Mouse (Mus musculus) embryonic stem cell, embryonic (primary cell): Measurements from ENCODE around the gene Nrxn3.

Experiments
- CTCF ChIA-PET, 4 experiments: fragments of 300-600 bp in 2 of 4; fragments of 350-600 bp in 2 of 4; sonication (Branson Sonifier 250); formaldehyde crosslinking; loops; one replicate each; lab custom pipeline; 2022; ENCODE audit warnings: inconsistent platforms in 2 of 4; lab: Charles Lee
- POLR2A ChIA-PET, 4 experiments: fragments of 300-600 bp in 2 of 4; fragments of 350-600 bp in 2 of 4; sonication (Branson Sonifier 250); formaldehyde crosslinking; loops; one replicate each; lab custom pipeline; 2022; ENCODE audit warnings: antibody characterized with exemption in 4 of 4, inconsistent platforms in 1 of 4; lab: Charles Lee

Gene Nrxn3

DNA sequence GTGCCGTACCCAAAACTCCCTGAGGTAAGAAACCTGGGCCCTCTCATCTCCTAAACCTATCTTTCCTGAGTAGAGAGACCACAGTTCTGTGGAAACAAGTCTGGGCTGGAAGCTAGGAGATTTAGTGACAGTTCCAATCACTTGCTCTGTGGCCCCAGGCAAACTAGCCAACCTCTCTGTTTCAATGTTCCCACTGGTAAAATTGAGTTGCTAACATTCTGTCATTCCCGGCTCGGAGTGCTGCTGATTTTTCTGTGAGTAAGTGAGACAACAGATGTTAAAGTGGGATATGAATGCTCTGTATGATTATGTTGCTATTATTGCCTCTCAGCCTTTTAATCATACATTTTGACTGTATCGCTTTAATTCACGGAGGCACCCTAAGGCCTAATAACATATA is 268.1 kb downstream of the Nrxn3 start:
- CTCF ChIA-PET = no interaction called here
- POLR2A ChIA-PET = no interaction called here

DNA sequence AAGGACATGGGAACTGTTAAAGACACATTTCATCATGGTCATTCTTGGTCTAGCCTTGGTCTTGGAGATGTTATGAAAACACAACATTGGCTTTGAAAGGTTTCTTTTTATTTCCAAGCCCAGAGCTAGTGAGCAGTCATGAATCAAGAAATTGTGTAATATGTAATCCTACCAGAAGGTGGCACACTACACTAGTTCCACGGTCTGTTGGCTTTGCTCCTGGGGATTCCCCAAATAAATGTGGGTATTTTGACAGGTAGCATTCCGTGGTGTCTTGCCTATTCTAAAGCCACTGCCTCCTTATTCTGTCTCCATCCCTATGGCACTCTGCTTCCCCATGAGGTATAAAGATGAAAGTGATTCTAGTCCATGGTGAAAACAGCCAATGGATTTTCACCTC is 269.5 kb downstream of the Nrxn3 start:
- CTCF ChIA-PET = interaction anchor here (0.6 to 1.5 kb wide), 10 partner anchors 72 to 496 kb away, joined by 3 to 7 read pairs (median 3); no protein-coding TSS in a partner anchor
- POLR2A ChIA-PET = no interaction called here

DNA sequence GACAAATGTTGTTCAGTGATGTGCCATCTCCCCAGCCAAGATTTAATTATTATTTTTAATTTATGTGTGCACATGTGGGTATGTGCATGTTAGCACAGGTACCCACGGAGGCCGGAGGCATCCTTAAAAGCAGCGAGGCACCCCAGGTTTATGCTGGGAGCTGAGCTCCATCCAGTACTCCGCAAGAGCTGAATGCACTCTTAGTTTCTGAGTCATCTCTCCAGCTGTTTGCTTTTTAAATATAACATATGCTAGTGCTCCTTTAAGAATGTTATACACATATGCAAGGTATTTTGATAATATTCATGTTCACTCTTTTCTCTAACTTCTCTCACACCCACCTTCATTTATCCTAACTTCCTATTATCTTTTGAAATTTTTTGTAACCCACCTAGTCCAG is 271.1 kb downstream of the Nrxn3 start:
- CTCF ChIA-PET = no interaction called here

DNA sequence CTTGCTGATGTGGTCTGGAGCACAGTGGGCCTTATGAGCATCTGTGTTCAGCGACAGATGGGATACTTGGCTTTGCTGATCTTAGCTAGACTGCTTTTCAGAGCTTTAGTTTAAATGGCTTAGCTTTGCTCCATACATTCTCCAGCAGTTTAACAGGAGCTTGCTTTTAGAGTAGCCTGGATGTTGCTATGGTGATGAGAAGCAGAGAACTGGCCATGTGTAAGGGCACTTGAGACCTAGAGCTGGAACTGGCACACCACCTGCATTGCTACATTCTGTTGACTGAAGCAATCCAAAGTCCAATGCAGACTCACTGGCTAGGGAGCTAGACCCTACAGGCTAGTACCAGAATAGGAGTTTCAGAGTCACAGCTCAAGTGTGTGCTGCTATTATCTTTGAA is 293.8 kb downstream of the Nrxn3 start:
- POLR2A ChIA-PET = no interaction called here
- CTCF ChIA-PET = no interaction called here

More for the DNA sequence above, 271.1 kb downstream of the Nrxn3 start:
- POLR2A ChIA-PET = no interaction called here

DNA sequence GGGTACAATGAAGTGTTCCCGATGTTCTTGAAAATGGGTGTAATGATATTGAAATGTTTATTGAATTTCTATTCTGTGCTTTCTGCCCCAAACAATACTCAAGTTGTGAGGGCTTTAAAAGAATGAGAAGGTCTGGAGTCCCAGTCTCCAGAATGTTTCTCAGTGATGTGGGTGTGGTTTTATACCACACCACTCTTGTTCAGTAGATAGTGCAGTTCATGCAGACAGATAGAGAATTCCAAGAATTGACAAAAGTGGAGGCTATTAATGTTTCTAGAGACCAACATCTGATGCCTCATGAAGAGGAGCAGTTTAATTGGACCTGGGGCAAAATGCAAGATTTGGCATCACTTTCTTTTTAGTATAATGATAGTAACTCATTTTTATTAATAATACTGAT is 302.5 kb downstream of the Nrxn3 start:
- POLR2A ChIA-PET = no interaction called here
- CTCF ChIA-PET = no interaction called here

DNA sequence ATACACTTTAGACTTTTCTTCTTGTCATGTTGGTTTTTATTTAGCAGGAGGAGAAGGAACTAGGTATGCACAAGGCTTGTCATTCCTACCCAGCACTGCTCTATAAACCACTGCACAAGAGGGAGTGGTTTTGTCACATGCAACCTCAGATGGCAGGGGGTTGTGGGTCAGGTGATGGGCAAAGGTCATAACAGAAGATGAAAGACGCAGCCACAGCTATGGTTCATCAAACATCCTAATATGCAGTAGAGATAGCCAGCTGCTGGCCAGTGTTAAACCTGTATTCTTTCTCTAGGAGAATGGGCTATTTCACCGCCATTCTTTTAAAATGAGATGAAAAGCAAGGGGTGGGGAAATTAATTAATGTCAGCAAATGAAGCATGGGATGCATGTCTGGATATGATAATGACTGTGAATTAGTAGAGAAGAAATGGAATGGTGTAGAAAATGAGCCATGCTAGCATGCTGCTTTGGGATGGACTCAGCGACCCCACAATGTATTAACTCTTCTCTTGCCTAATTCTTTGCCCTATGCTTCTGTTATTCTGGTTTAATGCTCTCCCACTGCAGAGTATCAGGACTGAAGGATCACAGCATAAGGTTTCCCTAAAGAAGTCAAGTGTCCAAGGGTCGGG is 313.4 kb downstream of the Nrxn3 start:
- POLR2A ChIA-PET = no interaction called here
- CTCF ChIA-PET = no interaction called here

DNA sequence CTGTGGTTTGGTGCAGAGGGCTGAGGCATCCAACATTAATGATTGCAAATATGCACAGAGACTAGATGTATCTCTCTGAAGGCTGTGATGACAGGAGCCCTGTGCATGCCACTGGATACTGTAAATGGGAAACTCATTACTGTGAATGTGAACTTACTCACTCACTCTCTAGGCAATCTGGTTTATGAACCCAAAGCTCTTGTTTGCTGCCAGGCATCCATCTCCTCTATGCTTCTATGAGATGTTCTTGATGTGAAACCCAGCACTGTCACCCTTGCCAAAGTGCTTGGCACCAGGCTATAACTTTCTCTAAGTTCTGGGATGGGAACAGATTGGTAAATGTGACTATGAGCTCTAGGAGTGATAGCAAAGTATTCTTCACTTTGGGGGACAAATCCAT is 317.5 kb downstream of the Nrxn3 start:
- CTCF ChIA-PET = interaction anchor here in 1 of 4 experiments (0.7 kb wide), 1 partner anchor 156 kb away, joined by 4 read pairs; no protein-coding TSS in a partner anchor
- POLR2A ChIA-PET = no interaction called here

DNA sequence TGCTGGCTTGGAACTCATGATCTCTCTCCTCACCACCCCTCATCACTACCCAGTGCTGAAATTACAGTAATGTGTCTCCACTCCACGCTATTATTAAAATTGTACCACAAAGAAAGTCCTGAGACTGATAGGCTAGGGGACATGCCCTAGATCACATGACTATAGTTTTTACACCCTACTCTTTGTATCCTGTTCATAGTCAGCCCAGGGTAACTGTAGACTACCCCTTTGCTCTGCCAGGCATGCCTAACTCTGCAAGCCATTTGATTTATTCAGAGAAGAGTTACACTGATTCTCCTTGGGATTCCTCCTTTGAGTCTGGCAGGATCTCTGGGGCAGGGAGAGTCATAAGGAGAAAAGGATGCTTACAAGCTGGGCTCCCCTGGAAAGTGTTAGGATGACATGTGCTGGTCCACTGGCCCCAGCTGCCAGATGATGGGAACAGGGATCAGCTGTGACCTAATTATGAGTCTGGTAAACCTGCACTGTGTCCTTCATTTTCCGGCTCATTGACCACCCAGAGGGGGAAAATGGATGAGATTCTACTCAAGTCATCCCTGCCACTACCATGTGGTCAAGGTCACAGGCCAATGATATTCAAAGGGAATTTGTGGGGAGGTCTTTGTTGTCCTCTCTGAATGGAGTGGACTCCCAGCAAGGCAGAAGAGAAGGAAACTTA is 318.9 kb downstream of the Nrxn3 start:
- ChIA-PET CTCF (interaction anchor here in 1 of 4 experiments (0.6 kb wide), 1 partner anchor 214 kb away, joined by 3 read pairs; no protein-coding TSS in a partner anchor), POLR2A (no interaction called here)

DNA sequence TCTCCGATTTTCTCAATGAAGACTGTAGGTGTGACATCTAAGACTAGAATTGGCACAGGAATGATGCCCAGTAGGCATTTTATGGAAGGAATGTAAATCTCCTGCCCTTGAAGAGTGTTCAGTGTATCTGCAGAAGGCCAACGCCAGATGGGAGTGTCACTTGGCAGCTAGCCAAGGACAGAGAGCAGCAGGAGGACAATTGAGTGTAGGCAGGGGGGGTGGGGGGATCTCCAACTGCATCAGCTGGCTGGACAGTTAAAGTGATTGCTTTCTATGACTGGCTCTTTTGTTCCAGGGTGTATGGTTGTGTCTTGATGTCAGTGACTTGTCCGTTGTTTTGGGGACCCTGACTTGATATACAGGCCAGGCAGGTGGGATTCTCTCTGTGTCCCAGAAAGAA is 326.6 kb downstream of the Nrxn3 start:
- POLR2A ChIA-PET = interaction anchor here in 1 of 4 experiments (0.7 kb wide), 1 partner anchor 11 kb away, joined by 9 read pairs; no protein-coding TSS in a partner anchor
- CTCF ChIA-PET = no interaction called here

DNA sequence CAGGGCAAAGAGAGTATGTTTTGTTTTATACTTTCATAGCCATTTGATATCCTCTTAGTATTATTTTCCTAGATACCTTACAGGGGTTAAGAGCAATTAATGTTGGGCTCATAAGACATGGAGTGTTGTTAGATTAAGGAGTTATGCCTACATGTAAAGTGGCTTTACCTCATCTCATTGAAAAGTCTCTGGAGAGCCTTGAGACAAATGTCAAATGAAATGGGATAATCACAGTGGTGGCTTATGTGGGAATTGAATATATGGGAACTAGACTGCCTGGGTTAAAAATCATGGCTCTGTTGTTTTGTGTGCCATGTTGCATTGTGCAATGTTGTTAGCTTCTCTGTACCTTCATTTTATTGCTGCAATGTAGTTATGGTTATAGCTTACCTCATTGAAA is 327.0 kb downstream of the Nrxn3 start:
- CTCF ChIA-PET = no interaction called here
- POLR2A ChIA-PET = no interaction called here

DNA sequence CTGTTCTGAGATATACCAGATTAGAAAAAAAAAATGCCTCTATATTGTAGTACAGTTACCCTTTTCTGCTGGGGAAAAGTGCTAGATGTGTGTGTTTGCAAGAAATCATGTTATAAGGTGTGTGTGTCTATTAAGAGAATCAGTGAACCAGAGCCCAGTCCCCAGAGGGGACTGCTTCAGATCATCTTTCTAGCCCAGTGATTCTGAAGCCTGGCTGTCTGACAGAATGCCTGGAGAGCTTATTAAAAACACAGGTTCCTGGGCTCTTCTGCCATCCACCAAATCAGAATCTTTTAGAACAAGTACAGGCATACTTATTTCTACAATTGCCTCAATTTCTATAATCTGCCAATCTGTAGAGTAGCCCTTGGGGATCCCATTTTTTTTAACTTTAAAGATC is 349.8 kb downstream of the Nrxn3 start:
- POLR2A ChIA-PET = no interaction called here
- CTCF ChIA-PET = no interaction called here

DNA sequence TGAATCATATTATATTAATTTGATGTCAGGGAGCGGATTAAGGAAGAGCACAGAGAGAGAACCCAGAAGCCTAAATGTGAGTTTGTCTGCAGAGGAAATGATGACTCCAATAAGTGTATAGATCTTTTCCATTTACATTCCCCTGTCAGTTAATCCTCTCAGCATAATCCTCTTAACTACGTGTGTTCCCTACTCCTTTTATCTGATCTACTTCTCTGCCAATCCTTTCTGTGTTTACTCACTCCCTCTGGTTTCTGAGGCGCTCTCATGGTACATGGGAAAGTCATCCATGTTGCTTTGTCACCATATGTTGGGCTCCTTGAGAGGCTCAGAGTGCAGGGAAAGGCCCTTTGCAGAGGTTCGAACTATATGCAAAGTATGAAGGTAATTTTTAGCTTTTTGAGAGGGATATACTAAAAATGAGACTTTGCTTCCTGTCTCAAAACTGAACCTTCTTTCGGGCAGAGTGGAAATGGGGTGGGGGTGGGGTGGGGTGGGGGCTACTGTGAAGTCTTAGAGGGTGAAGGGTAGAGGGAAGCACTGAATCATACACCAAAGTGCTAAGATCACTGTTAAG is 350.6 kb downstream of the Nrxn3 start:
- ChIA-PET POLR2A (no interaction called here), CTCF (no interaction called here)

DNA sequence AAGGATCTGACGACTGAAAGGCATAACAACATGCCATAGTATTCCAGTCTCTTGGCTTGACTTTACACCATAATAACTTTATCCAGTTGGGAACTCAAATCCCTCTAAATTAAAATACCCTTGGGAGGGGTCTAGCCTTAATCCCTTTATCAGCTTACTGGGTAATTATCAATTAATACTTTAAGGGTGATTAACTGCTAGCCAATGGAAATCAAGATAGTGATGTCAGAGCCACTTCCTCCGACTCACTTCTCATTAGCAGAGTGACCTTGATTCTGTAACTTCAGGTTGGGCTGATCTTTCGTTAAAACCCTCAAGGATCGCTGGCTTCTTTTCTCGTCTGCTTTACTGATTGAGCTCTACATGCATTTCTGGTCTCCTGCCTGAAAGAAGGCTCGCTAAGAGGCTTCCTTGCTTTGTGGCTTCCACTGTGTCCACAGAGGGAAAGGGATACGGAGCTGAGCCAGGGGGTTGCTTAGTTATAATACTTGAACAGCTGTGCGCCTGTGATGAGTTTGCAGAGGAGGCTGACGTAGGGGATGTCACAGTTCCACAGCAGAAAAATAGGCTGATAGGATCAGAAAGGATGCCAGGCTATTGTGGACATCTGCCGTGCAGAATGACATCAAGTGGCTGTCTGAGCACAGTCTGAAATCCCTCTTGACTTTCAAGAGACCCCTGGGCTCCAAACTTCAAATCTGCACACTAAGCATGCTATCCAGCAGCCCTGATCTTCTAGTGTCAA is 352.0 kb downstream of the Nrxn3 start:
- ChIA-PET CTCF (no interaction called here), POLR2A (no interaction called here)

DNA sequence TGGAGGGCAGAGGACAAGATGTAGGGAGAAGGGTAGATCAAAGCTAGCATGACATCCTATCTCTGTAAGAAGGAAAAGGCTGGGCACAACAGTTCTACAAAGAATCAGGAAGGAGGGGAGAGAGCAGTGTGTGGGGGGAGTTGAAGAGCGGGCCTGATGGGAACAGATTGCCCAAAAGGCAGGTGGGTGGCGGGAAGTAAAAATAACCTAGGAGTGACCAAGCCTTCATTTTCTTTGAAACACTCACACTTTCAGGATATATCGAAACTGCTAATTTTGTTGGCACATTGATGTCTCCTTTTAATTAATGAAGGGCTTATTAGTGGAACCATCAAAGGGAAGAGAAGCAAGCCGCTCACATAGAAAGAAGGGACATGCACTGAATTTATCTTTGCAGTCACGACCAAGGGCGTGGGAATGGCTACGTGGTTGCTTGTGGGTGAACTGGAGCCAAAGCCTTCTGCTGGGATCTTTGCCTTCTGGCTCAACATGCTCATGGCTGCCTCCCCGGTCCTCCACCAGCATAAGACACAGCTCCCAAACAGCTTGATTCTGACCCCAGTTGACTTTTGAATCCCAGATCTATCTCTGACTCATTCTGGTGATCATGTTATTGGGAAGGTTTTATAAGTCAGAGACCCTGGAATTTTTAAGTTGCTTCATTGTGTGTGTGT is 371.3 kb downstream of the Nrxn3 start:
- ChIA-PET POLR2A (no interaction called here), CTCF (no interaction called here)

DNA sequence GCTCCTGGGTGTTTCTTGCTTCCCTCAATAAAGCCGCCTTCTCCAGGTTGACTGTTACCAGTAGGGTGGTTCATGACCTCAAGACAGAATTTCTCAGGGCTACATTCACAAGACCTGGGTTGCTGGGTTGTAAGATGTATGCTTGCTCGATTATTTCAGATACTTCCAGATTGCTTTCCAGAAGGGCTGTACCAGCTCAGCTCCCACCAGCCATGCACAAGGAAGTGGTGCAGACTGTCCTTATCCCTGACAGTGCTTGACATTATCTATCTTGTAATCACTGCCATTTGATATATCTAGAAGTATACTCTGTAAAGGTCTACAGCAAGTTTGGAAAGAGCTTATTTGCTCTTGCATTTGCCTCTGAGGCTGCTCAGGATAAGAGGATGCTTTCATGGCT is 374.9 kb downstream of the Nrxn3 start:
- ChIA-PET CTCF (no interaction called here), POLR2A (no interaction called here)

DNA sequence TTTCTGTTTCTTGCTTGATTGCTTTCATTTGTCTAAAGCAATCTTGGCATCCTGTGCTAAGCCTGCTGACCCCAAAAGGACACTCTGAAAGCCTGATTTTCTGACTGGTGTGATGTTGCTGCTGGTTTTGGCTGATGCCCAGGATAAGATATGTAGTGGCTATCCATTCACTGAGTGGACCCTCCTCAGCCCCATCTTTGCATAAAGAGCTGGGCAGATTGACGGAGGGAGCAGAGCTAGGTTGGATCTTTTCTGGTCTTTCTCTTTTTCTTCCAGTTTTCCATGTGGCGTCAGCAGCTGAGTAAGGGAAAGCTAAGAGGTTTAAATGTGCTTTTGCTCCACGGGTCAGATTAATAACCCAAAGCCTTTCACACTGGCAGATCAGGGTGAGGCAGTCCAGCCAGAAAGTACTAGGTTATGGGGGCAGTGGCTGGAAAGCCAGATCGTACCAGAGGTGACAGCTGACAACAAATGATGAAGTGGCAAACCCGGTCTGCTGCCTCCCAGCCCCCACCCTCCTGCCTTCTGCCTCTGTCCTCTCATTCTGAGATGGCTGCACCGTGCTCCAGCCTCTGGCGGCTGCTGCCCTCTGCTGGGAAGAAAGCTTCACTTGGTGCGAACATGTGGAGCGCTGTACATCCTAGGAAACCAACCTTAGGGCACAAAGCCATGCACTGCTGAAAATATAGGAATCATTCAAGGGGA is 383.5 kb downstream of the Nrxn3 start:
- ChIA-PET CTCF (interaction anchor here in 3 of 4 experiments (0.5 to 1.7 kb wide), 7 partner anchors 24 to 421 kb away, joined by 3 to 18 read pairs (median 5); no protein-coding TSS in a partner anchor), POLR2A (no interaction called here)

DNA sequence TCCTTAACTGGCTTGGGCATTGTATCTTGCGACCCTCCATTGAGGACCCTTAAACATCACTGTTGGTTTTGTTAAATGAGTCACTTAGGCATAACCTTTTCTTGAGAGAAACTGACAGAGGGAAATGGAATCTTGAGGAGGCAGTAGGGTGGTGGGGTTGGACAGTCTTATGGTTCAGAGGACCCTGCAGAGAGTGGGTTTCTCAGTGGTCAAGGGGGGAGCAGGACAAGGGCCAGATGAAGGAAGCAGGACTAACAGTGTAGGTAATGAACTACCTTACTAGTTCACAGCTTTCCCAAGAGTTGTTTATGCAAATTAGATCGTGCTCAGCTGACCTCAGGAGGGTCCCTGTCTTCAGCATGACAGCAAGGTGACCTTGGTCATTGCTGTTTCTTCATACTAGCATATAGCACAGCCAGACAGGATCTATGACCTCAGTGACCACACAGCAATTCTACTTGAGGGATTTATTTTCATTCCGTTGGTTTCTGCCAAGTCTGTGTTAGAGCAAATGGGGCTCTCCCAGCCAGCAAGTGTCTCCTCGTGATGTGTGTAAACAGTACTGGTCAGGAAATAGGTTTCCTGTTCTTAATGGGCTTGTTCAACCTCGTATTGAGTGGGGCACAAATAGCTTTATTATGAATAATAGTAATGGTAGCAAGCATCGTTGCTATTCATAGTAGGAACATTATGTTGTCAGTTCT is 384.4 kb downstream of the Nrxn3 start:
- ChIA-PET POLR2A (no interaction called here), CTCF (interaction anchor here in 3 of 4 experiments (0.5 to 1.7 kb wide), 6 partner anchors 23 to 422 kb away, joined by 3 to 18 read pairs (median 6); no protein-coding TSS in a partner anchor)

DNA sequence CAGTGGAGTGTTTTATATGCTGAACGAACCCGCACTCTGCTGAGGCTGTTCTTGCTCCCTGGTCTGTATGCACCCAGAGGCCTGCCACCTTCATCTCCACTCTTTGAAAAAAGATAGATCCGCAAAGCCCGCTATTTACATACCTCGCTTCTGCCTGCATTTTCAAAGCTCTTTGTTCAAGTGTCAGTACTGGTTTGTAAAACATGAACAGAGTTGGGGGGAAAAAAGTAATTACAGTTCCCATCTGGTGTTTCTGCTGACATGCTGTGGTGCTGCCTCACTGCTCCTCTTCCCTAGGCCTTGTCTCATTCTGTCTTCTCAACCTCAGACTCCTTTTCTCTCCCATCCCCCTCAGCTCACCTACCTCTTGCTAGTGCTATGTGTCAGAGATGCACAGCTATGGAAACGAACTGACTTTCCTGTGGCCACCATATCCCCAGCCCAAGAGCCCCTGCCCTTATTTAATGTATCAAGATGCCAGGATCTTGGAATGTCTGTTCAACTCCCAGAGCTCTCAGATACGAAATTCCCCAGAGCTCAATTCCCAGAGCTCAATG is 387.2 kb downstream of the Nrxn3 start:
- ChIA-PET CTCF (no interaction called here), POLR2A (no interaction called here)
